In genomic region chr3:85634389-85635125, GRCm38 (mm10) we compare ENCODE assay signal across 16 mouse cellular contexts.
A peak's percentile ranks its signal among the peaks of the same experiment; 100 is the strongest.
DNase-seq lines count a peak whose midpoint lies in the region; ATAC-seq and TF ChIP-seq lines count a peak whose summit lies in the region.
"Had no signal": no experiment of that assay in that cellular context is flagged by ENCODE, and none has a peak within 500 bp of the region (broad histone marks: within the 10 kb centered on the region; RNA-seq: fewer than 3 reads in every experiment).

No protein-coding gene starts in this region.

- no peak for TF ChIP-seq CTCF in kidney, postnatal 0 days (IDR thresholded peaks at IDR 0.05; ENCODE audit: low read depth)

- H3K9me3 ChIP-seq in forebrain, embryonic 15.5 days: no peaks in the 10 kb centered on the region
- H3K9me3 ChIP-seq in forebrain, embryonic 11.5 days (ENCODE audit: control insufficient read depth, low read length): no peaks in the 10 kb centered on the region
- no peaks in the 10 kb centered on the region for H3K9me3 ChIP-seq in kidney, postnatal 0 days (replicated peaks; ENCODE audit: low read length)
- H3K9me3 ChIP-seq in forebrain, embryonic 16.5 days (ENCODE audit: control insufficient read depth, low read length): no peaks in the 10 kb centered on the region
- H3K9me3 ChIP-seq: limb, embryonic 13.5 days; megakaryocyte, embryonic 14.5 days had no signal

- DNase-seq in forebrain, embryonic 11.5 days (ENCODE audit: low spot score): no peak
- peak; percentile 81 for DNase-seq in kidney, postnatal 0 days (ENCODE audit: low spot score)
- DNase-seq in kidney, postnatal 10 days: no peak
- peak; percentile 42 for DNase-seq in MN1 (ENCODE audit: low spot score)
- no peak for DNase-seq in right cerebral cortex, postnatal 36 days (ENCODE audit: low spot score in 2 of 2)
- DNase-seq in adrenal gland, postnatal 14 days: no peak
- DNase-seq: B cell, adult 2 months; kidney, postnatal 4 days; lung, postnatal 14 days; spleen, adult 18-20 months had no signal

- H3K4me1 ChIP-seq in forebrain, embryonic 15.5 days: peaks cover 10% of the 10 kb centered on the region
- H3K4me1 ChIP-seq in forebrain, embryonic 11.5 days (replicated peaks; ENCODE audit: control insufficient read depth, insufficient read depth, low read length): no peaks in the 10 kb centered on the region
- H3K4me1 ChIP-seq in kidney, postnatal 0 days (replicated peaks; ENCODE audit: insufficient read depth, low read length): no peaks in the 10 kb centered on the region
- H3K4me1 ChIP-seq in forebrain, embryonic 16.5 days (replicated peaks; ENCODE audit: control insufficient read depth, insufficient read depth, low read length): peaks cover 8% of the 10 kb centered on the region
- H3K4me1 ChIP-seq: limb, embryonic 13.5 days had no signal

- H3K27ac ChIP-seq in forebrain, embryonic 15.5 days (replicated peaks): no peak overlapping the region; the same call in 1 of the 2 replicates
- no peak overlapping the region for H3K27ac ChIP-seq in forebrain, embryonic 11.5 days (ENCODE audit: low read depth, low read length)
- H3K27ac ChIP-seq in kidney, postnatal 0 days: no peak overlapping the region
- H3K27ac ChIP-seq in forebrain, embryonic 16.5 days (ENCODE audit: low read length): peak overlapping the region; percentile 29; the same call in 1 of the 2 replicates
- H3K27ac ChIP-seq: limb, embryonic 13.5 days had no signal

- ATAC-seq in forebrain, embryonic 15.5 days (replicated peaks): peak; percentile 74
- ATAC-seq in forebrain, embryonic 11.5 days (replicated peaks; ENCODE audit: low FRiP score): no peak
- no peak for ATAC-seq in kidney, postnatal 0 days (replicated peaks; ENCODE audit: low FRiP score, low read depth)
- peak; percentile 73 for ATAC-seq in forebrain, embryonic 16.5 days
- ATAC-seq: inflammation-experienced regulatory T-cells, adult 6 months; midbrain, embryonic 16.5 days had no signal

- H3K36me3 ChIP-seq in forebrain, embryonic 15.5 days: no peaks in the 10 kb centered on the region
- no peaks in the 10 kb centered on the region for H3K36me3 ChIP-seq in forebrain, embryonic 11.5 days (ENCODE audit: control insufficient read depth, insufficient read depth, low read length)
- no peaks in the 10 kb centered on the region for H3K36me3 ChIP-seq in kidney, postnatal 0 days (ENCODE audit: insufficient read depth, low read length)
- no peaks in the 10 kb centered on the region for H3K36me3 ChIP-seq in forebrain, embryonic 16.5 days (ENCODE audit: control insufficient read depth, insufficient read depth)
- H3K36me3 ChIP-seq: limb, embryonic 13.5 days had no signal

- no peaks in the 10 kb centered on the region for H3K27me3 ChIP-seq in forebrain, embryonic 15.5 days
- H3K27me3 ChIP-seq in forebrain, embryonic 11.5 days (ENCODE audit: control insufficient read depth, insufficient read depth, low read length): no peaks in the 10 kb centered on the region
- no peaks in the 10 kb centered on the region for H3K27me3 ChIP-seq in kidney, postnatal 0 days (ENCODE audit: insufficient read depth, low read length)
- no peaks in the 10 kb centered on the region for H3K27me3 ChIP-seq in forebrain, embryonic 16.5 days (replicated peaks; ENCODE audit: control insufficient read depth, insufficient read depth, low read length)
- H3K27me3 ChIP-seq: limb, embryonic 13.5 days; megakaryocyte, embryonic 14.5 days had no signal

- WGBS in forebrain, embryonic 15.5 days: 44% methylated on average over 6 of the region's 8 CpGs
- 84% methylated on average over 8 of the region's 8 CpGs for WGBS in forebrain, embryonic 11.5 days
- 43% methylated on average over 8 of the region's 8 CpGs for WGBS in kidney, postnatal 0 days
- WGBS in forebrain, embryonic 16.5 days: 51% methylated on average over 8 of the region's 8 CpGs

- H3K4me3 ChIP-seq in forebrain, embryonic 15.5 days: no peak overlapping the region
- H3K4me3 ChIP-seq in forebrain, embryonic 11.5 days (ENCODE audit: low read depth, low read length): no peak overlapping the region
- H3K4me3 ChIP-seq in kidney, postnatal 0 days (replicated peaks; ENCODE audit: low read depth, low read length): no peak overlapping the region
- no peak overlapping the region for H3K4me3 ChIP-seq in forebrain, embryonic 16.5 days (replicated peaks; ENCODE audit: low read length)
- H3K4me3 ChIP-seq: limb, embryonic 13.5 days; megakaryocyte, embryonic 14.5 days had no signal

- H3K9ac ChIP-seq in forebrain, embryonic 15.5 days (replicated peaks): no peak overlapping the region
- H3K9ac ChIP-seq in forebrain, embryonic 11.5 days (ENCODE audit: low read length): no peak overlapping the region
- no peak overlapping the region for H3K9ac ChIP-seq in kidney, postnatal 0 days (ENCODE audit: low read depth, low read length)
- no peak overlapping the region for H3K9ac ChIP-seq in forebrain, embryonic 16.5 days (replicated peaks; ENCODE audit: low read depth, low read length)
- H3K9ac ChIP-seq: limb, embryonic 13.5 days had no signal

- no peak overlapping the region for H3K4me2 ChIP-seq in forebrain, embryonic 15.5 days (replicated peaks)
- no peak overlapping the region for H3K4me2 ChIP-seq in forebrain, embryonic 11.5 days (ENCODE audit: low read depth, low read length, severe bottlenecking)
- H3K4me2 ChIP-seq in kidney, postnatal 0 days (ENCODE audit: low read length): no peak overlapping the region
- no peak overlapping the region for H3K4me2 ChIP-seq in forebrain, embryonic 16.5 days (ENCODE audit: low read length)
- H3K4me2 ChIP-seq: limb, embryonic 13.5 days had no signal

Comparison
In these comparisons a context has a peak if more than half of its experiments do, and no peak if none do; other contexts are left out.
1. ATAC-seq: peak in forebrain, embryonic 15.5 days (single experiment) and forebrain, embryonic 16.5 days (single experiment); none in forebrain, embryonic 11.5 days (single experiment) and kidney, postnatal 0 days (single experiment).
2. DNase-seq: peak in kidney, postnatal 0 days (single experiment) and MN1 (single experiment); none in forebrain, embryonic 11.5 days (single experiment), kidney, postnatal 10 days (single experiment), right cerebral cortex, postnatal 36 days (0 of 2) and adrenal gland, postnatal 14 days (single experiment).